Mouse (Mus musculus) heart, embryonic 14.5 days (tissue): ENCODE results near the gene Gm10354. TPM values are rescaled to one million over a fixed set of nuclear protein-coding genes. Genes with fewer than 3 reads are reported as not detected.
"Not testable (repeated sequence)": the region's sequence is repeated elsewhere in the genome, so short reads cannot be mapped to it uniquely, and the experiment has no call there.

ENCODE experiments used
- ATAC-seq: fragments of 200-750 bp; cut with Nextera tagmentation; 2 replicates; pipeline ENCODE4 v1.8.0; 2017; ENCODE audit warnings: low read depth, moderate TSS enrichment; ENCODE audit not compliant: insufficient number of reproducible peaks, insufficient read depth, low FRiP score
- H3K27ac ChIP-seq, 2 experiments: fragments of 200-500 bp in 1 of 2; fragments of 300-500 bp in 1 of 2; sonication (generic) in 1 of 2; replicated peaks in 1 of 2; 2 replicates each; pipeline ENCODE4 v1.5.1; 2012 to 2014; ENCODE audit warnings: low read depth in 2 of 2, low read length in 2 of 2, control low read depth in 1 of 2, mild to moderate bottlenecking in 1 of 2, mixed read lengths in 1 of 2; ENCODE audit not compliant: control insufficient read depth in 1 of 2, insufficient read depth in 1 of 2
- H3K27me3 ChIP-seq: fragments of 300-500 bp; sonication (generic); 2 replicates; pipeline ENCODE4 v1.6.1; 2014; ENCODE audit warnings: mild to moderate bottlenecking, low read length, control low read depth; ENCODE audit not compliant: control insufficient read depth, insufficient read depth
- H3K36me3 ChIP-seq: fragments of 300-500 bp; sonication (generic); 2 replicates; pipeline ENCODE4 v1.6.1; 2014; ENCODE audit warnings: mild to moderate bottlenecking, control low read depth, low read length, mixed read lengths; ENCODE audit not compliant: control insufficient read depth, insufficient read depth
- H3K4me1 ChIP-seq, 2 experiments: fragments of 200-500 bp in 1 of 2; fragments of 300-500 bp in 1 of 2; sonication (generic) in 1 of 2; 2 replicates each; pipeline ENCODE4 v1.6.1; 2012 to 2014; ENCODE audit warnings: low read length in 2 of 2, control low read depth in 1 of 2, mixed read lengths in 1 of 2; ENCODE audit not compliant: control insufficient read depth in 2 of 2, insufficient read depth in 2 of 2
- H3K4me2 ChIP-seq: fragments of 300-500 bp; sonication (generic); 2 replicates; pipeline ENCODE4 v1.6.1; 2014; ENCODE audit warnings: mild to moderate bottlenecking, low read length
- H3K4me3 ChIP-seq, 2 experiments: fragments of 200-500 bp in 1 of 2; fragments of 300-500 bp in 1 of 2; sonication (generic) in 1 of 2; 2 replicates each; pipeline ENCODE4 v1.5.1; 2012 to 2014; ENCODE audit warnings: low read length in 2 of 2, mild to moderate bottlenecking in 2 of 2, control low read depth in 1 of 2, low read depth in 1 of 2, moderate library complexity in 1 of 2; ENCODE audit not compliant: control insufficient read depth in 1 of 2, insufficient read depth in 1 of 2
- H3K9ac ChIP-seq: fragments of 300-500 bp; sonication (generic); 2 replicates; pipeline ENCODE4 v1.6.1; 2014; ENCODE audit warnings: mild to moderate bottlenecking, low read length
- H3K9me3 ChIP-seq: fragments of 300-500 bp; sonication (generic); 2 replicates; pipeline ENCODE4 v1.6.1; 2016; ENCODE audit warnings: low read length, control low read depth; ENCODE audit not compliant: control insufficient read depth
- WGBS: fragments of 180-500 bp; shearing (Covaris S2); extraction: QIAGEN DNeasy Blood & Tissue Kit; methylation state at CpG from one replicate; pipeline ENCODE4 v1.1.7; 2014; 5-methylcytosine and 5-hydroxymethylcytosine counted together
- polyA plus RNA-seq: library from polyadenylated mRNA; unstranded; fragments of >200 nt; fragmentation: Nextera tagmentation; extraction: Ambion mirVana; gene quantifications from 2 replicates; pipeline ENCODE4 v1.2.1, GENCODE M21; 2014

Gm10354 gene
- polyA plus RNA-seq, 1 experiment from 2014 or later: not detected

DNA sequence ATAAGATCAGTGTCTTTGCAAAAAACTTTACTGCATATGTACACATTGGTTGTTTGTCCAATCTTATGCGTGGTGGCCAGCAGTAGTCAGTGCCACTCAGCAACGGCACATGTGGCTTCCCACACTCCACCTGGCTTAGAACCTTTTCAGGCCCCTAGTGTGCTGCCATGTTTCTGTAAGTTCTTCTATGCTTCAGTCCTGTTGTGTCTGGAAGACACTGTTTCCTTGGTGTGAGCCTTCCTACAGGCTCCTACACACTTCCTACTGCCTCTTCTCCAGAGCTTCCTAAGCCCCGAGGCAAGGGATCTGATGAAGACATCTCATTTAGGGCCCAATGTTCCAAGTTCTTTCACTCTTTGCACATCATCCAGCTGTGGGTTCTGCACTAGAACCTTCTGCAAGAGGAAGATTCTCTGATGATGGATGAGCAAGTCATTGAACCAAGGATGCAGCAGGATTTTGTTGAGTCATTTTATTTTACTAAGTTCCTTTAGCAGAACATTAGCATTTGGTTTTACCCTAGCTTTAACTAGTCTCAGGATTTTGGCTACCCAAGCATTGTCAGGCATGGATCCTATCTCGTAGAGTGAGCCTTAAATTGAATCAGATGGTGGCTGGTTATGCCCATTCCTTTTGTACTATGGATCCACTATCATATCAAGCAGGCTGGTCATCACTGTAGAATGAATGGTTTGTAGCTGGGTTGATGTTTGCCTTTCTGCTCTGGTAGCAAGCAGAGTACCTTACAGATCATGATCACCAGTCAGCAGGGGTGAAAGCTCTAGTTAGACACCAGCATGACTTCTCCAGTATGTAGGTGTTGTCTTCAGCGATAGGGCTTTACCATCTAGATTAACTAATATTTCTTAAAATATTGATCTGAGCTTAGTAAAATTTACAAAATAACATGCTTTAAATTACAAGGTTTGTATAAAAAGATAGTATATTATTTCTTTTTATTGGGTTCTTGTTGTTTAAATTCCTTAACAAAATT lies 26.1 kb upstream of the Gm10354 start:
- H3K27ac ChIP-seq, H3K27me3 ChIP-seq, H3K4me3 ChIP-seq, H3K9ac ChIP-seq, H3K36me3 ChIP-seq, H3K4me2 ChIP-seq, H3K4me1 ChIP-seq: not testable (repeated sequence)
- 67% methylated on average over 5 of the region's 5 CpGs for WGBS
- H3K9me3 ChIP-seq: peaks cover 20% of the 10 kb centered on the region
- peak; percentile 77 for ATAC-seq

DNA sequence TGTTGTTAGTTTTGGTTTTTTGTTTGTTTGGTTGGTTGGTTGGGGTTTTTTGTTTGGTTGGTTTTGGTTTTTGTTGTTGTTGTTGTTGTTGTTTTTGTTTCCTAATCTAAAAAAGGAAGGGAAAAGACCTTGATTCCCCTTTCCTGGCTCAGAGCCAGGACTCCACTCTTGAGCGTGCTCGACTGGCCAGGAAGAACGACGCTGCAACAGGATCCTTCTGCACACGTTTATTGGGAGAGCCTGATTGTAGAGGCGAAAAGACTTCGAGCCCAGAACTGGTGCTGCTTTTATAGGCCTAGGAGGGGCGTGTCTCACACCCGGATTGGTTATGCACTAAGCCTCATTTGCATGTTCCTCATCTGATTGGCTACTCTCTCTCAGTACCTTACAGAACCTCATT lies 19.3 kb upstream of the Gm10354 start:
- H3K4me2 ChIP-seq, H3K36me3 ChIP-seq, H3K4me3 ChIP-seq, H3K4me1 ChIP-seq, H3K27ac ChIP-seq, ATAC-seq, H3K9ac ChIP-seq, H3K27me3 ChIP-seq: not testable (repeated sequence)
- H3K9me3 ChIP-seq: peaks cover 24% of the 10 kb centered on the region; the same call in 1 of the 2 replicates
- WGBS: 74% methylated on average over 9 of the region's 9 CpGs

DNA sequence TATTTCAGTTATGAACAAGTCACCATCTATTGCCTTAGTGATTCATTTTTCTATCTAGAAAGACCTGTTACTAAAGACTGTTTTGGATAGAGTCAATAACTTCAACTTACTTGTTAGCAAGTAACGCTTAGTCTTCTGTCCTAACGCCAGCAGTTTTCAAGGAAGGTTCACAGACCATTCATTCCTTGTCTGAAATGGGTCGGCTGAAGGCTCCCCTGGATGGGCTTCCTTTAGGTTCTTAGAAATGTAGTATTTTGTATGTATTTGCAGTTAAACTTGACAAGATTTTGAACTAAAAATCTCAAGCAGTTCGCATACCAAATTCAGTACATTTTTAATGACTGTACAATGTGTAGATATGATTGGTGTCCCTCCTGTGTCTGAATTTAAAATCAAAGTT lies 18.8 kb upstream of the Gm10354 start:
- WGBS: 76% methylated on average over 4 of the region's 4 CpGs

DNA sequence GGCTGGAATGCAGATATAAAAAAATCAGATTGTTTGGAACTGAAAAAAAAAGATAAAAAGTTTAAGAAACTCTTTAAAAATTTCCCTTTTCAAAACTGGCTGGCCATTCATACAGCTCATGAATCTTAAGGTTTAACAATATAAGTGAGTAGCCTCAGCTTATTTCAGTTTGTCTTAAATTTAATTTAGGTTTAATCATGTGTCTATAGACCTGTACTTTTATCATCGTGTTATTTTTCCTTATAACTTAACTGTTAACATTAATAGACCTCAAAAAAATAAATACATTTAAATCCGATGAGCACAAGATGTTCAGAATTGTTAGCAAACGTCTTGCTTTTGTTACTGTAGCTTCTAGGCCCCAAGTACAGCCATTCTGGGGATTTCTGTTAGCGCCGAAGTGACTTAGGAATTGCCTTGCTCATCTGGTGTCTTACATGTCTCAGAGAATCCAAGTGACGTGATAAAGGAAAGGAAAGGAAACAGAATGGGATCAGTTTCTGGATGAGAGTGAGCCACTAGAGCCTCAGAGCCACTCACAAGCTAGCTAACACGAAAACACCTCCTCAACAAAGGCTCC lies 18.0 kb upstream of the Gm10354 start:
- not testable (repeated sequence) for H3K27ac ChIP-seq, H3K9ac ChIP-seq, H3K4me2 ChIP-seq, H3K27me3 ChIP-seq, ATAC-seq, H3K4me3 ChIP-seq, H3K36me3 ChIP-seq, H3K4me1 ChIP-seq
- WGBS: 65% methylated on average over 6 of the region's 7 CpGs
- H3K9me3 ChIP-seq: peaks cover 20% of the 10 kb centered on the region; the same call in 1 of the 2 replicates

More for the DNA sequence above, 18.8 kb upstream of the Gm10354 start:
- not testable (repeated sequence) for H3K9ac ChIP-seq, H3K4me1 ChIP-seq, H3K27ac ChIP-seq, H3K27me3 ChIP-seq, ATAC-seq, H3K36me3 ChIP-seq, H3K4me2 ChIP-seq, H3K4me3 ChIP-seq
- peaks cover 24% of the 10 kb centered on the region; the same call in 1 of the 2 replicates for H3K9me3 ChIP-seq

DNA sequence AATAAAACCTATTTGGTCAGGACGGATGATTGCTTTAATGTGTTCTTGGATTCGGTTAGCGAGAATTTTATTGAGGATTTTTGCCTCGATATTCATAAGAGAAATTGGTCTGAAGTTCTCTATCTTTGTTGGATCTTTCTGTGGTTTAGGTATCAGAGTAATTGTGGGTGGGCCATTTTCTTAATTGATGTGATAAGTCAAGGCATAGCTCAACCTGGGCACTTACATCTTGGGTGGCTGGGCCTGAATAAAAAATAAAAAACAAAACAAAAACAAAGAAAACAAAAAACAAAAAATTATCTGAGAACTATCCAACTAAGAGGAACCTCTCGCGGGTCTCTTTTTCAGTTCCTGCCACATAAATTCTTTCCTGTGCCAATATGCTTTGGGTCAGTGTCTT lies 15.4 kb upstream of the Gm10354 start:
- H3K27me3 ChIP-seq, H3K4me1 ChIP-seq, H3K4me3 ChIP-seq, H3K4me2 ChIP-seq, H3K27ac ChIP-seq, H3K9ac ChIP-seq, H3K36me3 ChIP-seq: not testable (repeated sequence)
- 80% methylated on average over 6 of the region's 6 CpGs for WGBS
- ATAC-seq: peak; percentile 64
- peaks cover 18% of the 10 kb centered on the region for H3K9me3 ChIP-seq

DNA sequence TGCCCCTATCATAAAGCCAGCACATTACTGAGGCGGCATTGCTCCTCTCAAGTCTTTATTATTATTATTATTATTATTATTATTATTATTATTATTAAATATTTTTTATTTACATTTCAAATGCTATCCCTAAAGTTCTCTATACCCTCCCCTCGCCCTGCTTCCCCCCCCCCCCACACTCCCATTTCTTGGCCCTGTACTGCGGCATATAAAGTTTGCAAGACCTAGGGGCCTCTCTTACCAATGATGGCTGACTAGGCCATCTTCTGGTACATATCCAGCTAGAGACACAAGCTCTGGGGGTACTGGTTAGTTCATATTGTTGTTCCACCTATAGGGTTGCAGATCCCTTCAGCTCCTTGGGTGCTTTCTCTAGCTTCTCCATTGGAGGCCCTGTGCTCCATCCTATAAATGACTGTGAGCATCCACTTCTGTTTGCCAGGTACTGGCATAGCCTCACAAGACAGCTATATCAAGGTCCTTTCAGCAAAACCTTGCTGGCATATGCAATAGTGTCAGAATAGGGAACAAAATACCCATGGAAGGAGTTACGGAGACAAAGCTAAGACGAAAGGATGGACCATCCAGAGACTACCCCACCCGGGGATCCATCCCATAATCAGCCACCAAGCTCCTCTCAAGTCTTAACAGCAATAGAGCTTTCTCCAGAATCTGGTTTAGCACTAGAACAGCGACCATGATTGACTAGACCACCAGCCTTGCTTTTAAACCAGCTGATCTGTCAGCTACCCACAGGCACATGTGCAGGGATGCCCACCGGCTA lies 11.8 kb upstream of the Gm10354 start:
- not testable (repeated sequence) for H3K9ac ChIP-seq, H3K36me3 ChIP-seq

DNA sequence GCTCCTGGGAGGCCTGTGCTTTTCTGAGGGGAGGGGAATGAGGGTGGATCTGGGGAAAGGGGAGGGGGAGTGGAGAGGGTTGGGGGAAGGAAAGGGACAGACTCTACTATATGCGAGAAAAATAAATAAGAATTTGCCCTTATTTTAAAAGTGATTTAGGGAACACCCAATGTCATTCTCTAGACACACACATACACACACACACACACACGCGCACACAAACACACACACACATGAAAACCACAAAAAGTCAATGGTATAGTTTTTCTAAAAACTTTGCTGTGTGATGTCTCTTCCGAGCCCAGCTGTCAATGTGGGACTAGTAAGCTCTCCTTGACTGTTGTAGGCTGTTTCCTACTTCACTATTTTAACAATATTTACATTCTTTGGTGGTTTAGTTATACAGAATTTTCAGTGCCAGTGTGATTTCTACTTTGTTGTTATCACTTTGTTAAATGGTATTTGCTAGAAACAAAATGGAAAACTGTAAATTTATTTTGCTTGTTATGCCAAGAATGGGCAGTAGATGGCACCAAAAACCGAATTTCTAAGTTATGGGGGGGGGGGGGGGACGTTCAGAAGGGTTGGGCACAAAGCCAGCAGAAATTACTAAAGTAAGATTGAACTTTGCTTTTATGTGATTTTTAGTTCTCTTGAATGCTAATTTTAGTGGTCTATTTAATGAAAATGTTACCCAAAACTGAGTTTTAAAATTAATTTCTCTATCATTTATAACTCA lies 8.1 kb upstream of the Gm10354 start:
- H3K4me2 ChIP-seq, H3K27me3 ChIP-seq, H3K9ac ChIP-seq, H3K27ac ChIP-seq, H3K4me1 ChIP-seq, H3K36me3 ChIP-seq, H3K4me3 ChIP-seq, H3K9me3 ChIP-seq: not testable (repeated sequence)
- ATAC-seq: peak; percentile 61; the same call in 1 of the 2 replicates
- WGBS: 29% methylated on average over 5 of the region's 6 CpGs

More for the DNA sequence above, 11.8 kb upstream of the Gm10354 start:
- H3K4me2 ChIP-seq, H3K27ac ChIP-seq, H3K4me1 ChIP-seq, H3K9me3 ChIP-seq, H3K27me3 ChIP-seq, H3K4me3 ChIP-seq: not testable (repeated sequence)
- ATAC-seq: peak; percentile 56; the same call in 1 of the 2 replicates
- WGBS: 70% methylated on average over 7 of the region's 8 CpGs
